Mouse (Mus musculus) MEL (cell line): ENCODE data around the gene Zfp108. TPM values are rescaled to one million over a fixed set of nuclear protein-coding genes. Genes with fewer than 3 reads are reported as not detected.

Experiments
- DNase-seq: peaks from one replicate; pipeline ENCODE4 v3.0.0; 2011; ENCODE audit warnings: low read depth, low spot score
- H3K27ac ChIP-seq: 2 replicates; pipeline ENCODE4 v1.5.1; 2012; ENCODE audit warnings: low read depth, mild to moderate bottlenecking, control low read depth, low read length, moderate library complexity; ENCODE audit not compliant: control insufficient read depth
- H3K27me3 ChIP-seq, 2 experiments: fragments of 150-350 bp in 1 of 2; sonication (generic) in 1 of 2; 2 replicates each; pipeline ENCODE4 v1.6.1; 2012; ENCODE audit warnings: low read length in 2 of 2, mild to moderate bottlenecking in 2 of 2, improper control_type of control experiment in 1 of 2, moderate library complexity in 1 of 2; ENCODE audit not compliant: insufficient read depth in 2 of 2, control insufficient read depth in 1 of 2
- H3K36me3 ChIP-seq, 2 experiments: 2 replicates each; pipeline ENCODE4 v1.6.1; 2012 to 2014; ENCODE audit warnings: low read length in 2 of 2, improper control_type of control experiment in 1 of 2, inconsistent platforms in 1 of 2, mild to moderate bottlenecking in 1 of 2; ENCODE audit not compliant: insufficient read depth in 2 of 2, control insufficient read depth in 1 of 2
- H3K4me1 ChIP-seq, 2 experiments: fragments of 150-350 bp in 1 of 2; sonication (generic) in 1 of 2; 2 replicates each; pipeline ENCODE4 v1.6.1; 2012; ENCODE audit warnings: low read length in 2 of 2, improper control_type of control experiment in 1 of 2, mild to moderate bottlenecking in 1 of 2; ENCODE audit not compliant: insufficient read depth in 2 of 2, control insufficient read depth in 1 of 2
- H3K4me3 ChIP-seq, 2 experiments: fragments of 150-350 bp in 1 of 2; sonication (generic) in 1 of 2; 2 replicates each; pipeline ENCODE4 v1.5.1; 2012; ENCODE audit warnings: low read depth in 2 of 2, low read length in 2 of 2, mild to moderate bottlenecking in 2 of 2, moderate library complexity in 2 of 2, control low read depth in 1 of 2, improper control_type of control experiment in 1 of 2; ENCODE audit not compliant: control insufficient read depth in 1 of 2, insufficient read depth in 1 of 2
- H3K79me2 ChIP-seq: 2 replicates; pipeline ENCODE4 v1.6.1; 2012; ENCODE audit warnings: mild to moderate bottlenecking, low read length, moderate library complexity; ENCODE audit not compliant: control insufficient read depth, poor library complexity, insufficient read depth
- H3K9ac ChIP-seq: 2 replicates; pipeline ENCODE4 v1.6.1; 2012; ENCODE audit warnings: low read depth, mild to moderate bottlenecking, control low read depth, low read length, moderate library complexity; ENCODE audit not compliant: control insufficient read depth, poor library complexity, severe bottlenecking
- H3K9me3 ChIP-seq: fragments of 150-350 bp; sonication (generic); replicated peaks from 2 replicates; pipeline ENCODE4 v1.6.1; 2012; ENCODE audit warnings: mild to moderate bottlenecking, low read length, improper control_type of control experiment, moderate library complexity; ENCODE audit not compliant: insufficient read depth
- CHD1 ChIP-seq: IDR thresholded peaks from 2 replicates; pipeline ENCODE4 v1.6.1; 2012; ENCODE audit warnings: low read depth, mild to moderate bottlenecking, inconsistent platforms, low read length, improper control_type of control experiment
- CHD2 ChIP-seq: IDR thresholded peaks from 2 replicates; pipeline ENCODE4 v1.6.1; 2011; ENCODE audit warnings: low read length, improper control_type of control experiment
- CTCF ChIP-seq, 3 experiments: IDR thresholded peaks in 2 of 3; conservative IDR thresholded peaks in 1 of 3; 2 replicates each; pipeline ENCODE4 v1.5.1; 2011 to 2012; ENCODE audit warnings: low read length in 3 of 3, low read depth in 2 of 3, mild to moderate bottlenecking in 2 of 3, improper control_type of control experiment in 1 of 3, inconsistent platforms in 1 of 3, mixed read lengths in 1 of 3, moderate library complexity in 1 of 3; ENCODE audit not compliant: control insufficient read depth in 1 of 3, insufficient read depth in 1 of 3, poor library complexity in 1 of 3, severe bottlenecking in 1 of 3
- ELF1 ChIP-seq: IDR thresholded peaks from 2 replicates; pipeline ENCODE4 v1.6.1; 2014; ENCODE audit warnings: low read depth, mild to moderate bottlenecking, inconsistent platforms, low read length, improper control_type of control experiment, moderate library complexity
- ETS1 ChIP-seq: IDR thresholded peaks from 2 replicates; pipeline ENCODE4 v1.6.1; 2012; ENCODE audit warnings: low read depth, mild to moderate bottlenecking, inconsistent platforms, low read length, improper control_type of control experiment, moderate library complexity
- GABPA ChIP-seq: IDR thresholded peaks from 2 replicates; pipeline ENCODE4 v1.6.1; 2012; ENCODE audit warnings: low read depth, mild to moderate bottlenecking, inconsistent platforms, low read length, improper control_type of control experiment, moderate library complexity
- GATA1 ChIP-seq: IDR thresholded peaks from 2 replicates; pipeline ENCODE4 v1.6.1; 2011; ENCODE audit warnings: low read depth, low read length, improper control_type of control experiment
- HCFC1 ChIP-seq: IDR thresholded peaks from 2 replicates; pipeline ENCODE4 v1.6.1; 2012; ENCODE audit warnings: low read depth, mild to moderate bottlenecking, inconsistent platforms, low read length, improper control_type of control experiment, moderate library complexity
- JUND ChIP-seq: IDR thresholded peaks from 2 replicates; pipeline ENCODE4 v1.6.1; 2011; ENCODE audit warnings: low read depth, mild to moderate bottlenecking, improper control_type of control experiment, low read length
- KAT2A ChIP-seq: conservative IDR thresholded peaks from 2 replicates; pipeline ENCODE4 v1.6.1; 2012; ENCODE audit warnings: low read depth, low read length, improper control_type of control experiment, inconsistent platforms
- MAX ChIP-seq: IDR thresholded peaks from 2 replicates; pipeline ENCODE4 v1.6.1; 2011; ENCODE audit warnings: low read length, improper control_type of control experiment
- MAZ ChIP-seq: IDR thresholded peaks from 2 replicates; pipeline ENCODE4 v1.6.1; 2012; ENCODE audit warnings: low read depth, mild to moderate bottlenecking, inconsistent platforms, low read length, improper control_type of control experiment
- MXI1 ChIP-seq: IDR thresholded peaks from 2 replicates; pipeline ENCODE4 v1.6.1; 2011; ENCODE audit warnings: mild to moderate bottlenecking, low read depth, low read length, improper control_type of control experiment
- NELFE ChIP-seq: IDR thresholded peaks from 2 replicates; pipeline ENCODE4 v1.6.1; 2011; ENCODE audit warnings: low read depth, low read length, improper control_type of control experiment
- NRF1 ChIP-seq: IDR thresholded peaks from 2 replicates; pipeline ENCODE4 v1.6.1; 2014; ENCODE audit warnings: low read depth, mild to moderate bottlenecking, inconsistent platforms, low read length, improper control_type of control experiment, moderate library complexity; ENCODE audit not compliant: poor library complexity, insufficient read depth, severe bottlenecking
- POLR2A ChIP-seq, 2 experiments: IDR thresholded peaks; 2 replicates each; pipeline ENCODE4 v1.6.1; 2011 to 2012; ENCODE audit warnings: low read length in 2 of 2, mild to moderate bottlenecking in 2 of 2, control low read depth in 1 of 2, improper control_type of control experiment in 1 of 2, low read depth in 1 of 2, moderate library complexity in 1 of 2; ENCODE audit not compliant: control insufficient read depth in 1 of 2, insufficient read depth in 1 of 2, poor library complexity in 1 of 2
- POLR2AphosphoS2 ChIP-seq: IDR thresholded peaks from 2 replicates; pipeline ENCODE4 v1.6.1; 2011; ENCODE audit warnings: low read length, improper control_type of control experiment
- POLR2AphosphoS5 ChIP-seq: IDR thresholded peaks from 2 replicates; pipeline ENCODE4 v1.6.1; 2012; ENCODE audit warnings: low read depth, borderline replicate concordance, mild to moderate bottlenecking, inconsistent platforms, low read length, moderate library complexity, mixed read lengths
- RAD21 ChIP-seq: IDR thresholded peaks from 2 replicates; pipeline ENCODE4 v1.6.1; 2011; ENCODE audit warnings: mild to moderate bottlenecking, low read depth, low read length, improper control_type of control experiment
- SIN3A ChIP-seq: IDR thresholded peaks from 2 replicates; pipeline ENCODE4 v1.6.1; 2012; ENCODE audit warnings: low read length, improper control_type of control experiment, inconsistent platforms
- SMC3 ChIP-seq: IDR thresholded peaks from 2 replicates; pipeline ENCODE4 v1.6.1; 2011; ENCODE audit warnings: low read depth, low read length, improper control_type of control experiment
- USF2 ChIP-seq, 2 experiments: IDR thresholded peaks; 2 replicates each; pipeline ENCODE4 v1.6.1; 2011 to 2012; ENCODE audit warnings: improper control_type of control experiment in 2 of 2, low read length in 2 of 2, borderline replicate concordance in 1 of 2, inconsistent platforms in 1 of 2, low read depth in 1 of 2, mild to moderate bottlenecking in 1 of 2; ENCODE audit not compliant: insufficient read depth in 1 of 2
- ZKSCAN1 ChIP-seq: IDR thresholded peaks from 2 replicates; pipeline ENCODE4 v1.6.1; 2012; ENCODE audit warnings: low read depth, mild to moderate bottlenecking, inconsistent platforms, low read length, improper control_type of control experiment, moderate library complexity
- polyA plus RNA-seq, 2 experiments: library from polyadenylated mRNA; stranded (reverse) in 1 of 2; unstranded in 1 of 2; fragments of >175 nt in 1 of 2; fragments of >200 nt in 1 of 2; gene quantifications; 2 replicates each; pipeline versions ENCODE4 v1.2.1 to v1.2.4; 2012; ENCODE audit warnings: low replicate concordance in 2 of 2, low read depth in 1 of 2; ENCODE audit not compliant: insufficient read length in 2 of 2, insufficient read depth in 1 of 2, missing spikeins in 1 of 2
- total RNA-seq: library from RNA; depleted of rRNA; stranded (reverse); fragments of 300-350 nt; gene quantifications from 2 replicates; pipeline ENCODE4 v1.2.3, GENCODE M21; 2012; rRNA removed

Gene Zfp108
- not detected in 2 replicates for total RNA-seq
- polyA plus RNA-seq: not detected

- Histone ChIP-seq H3K27me3 (no peaks in the 10 kb centered on the region), H3K79me2 (no peaks in the 10 kb centered on the region), H3K27ac (no peak within 1 kb of the TSS), H3K9ac (no peak within 1 kb of the TSS)
- TF ChIP-seq POLR2AphosphoS2 (no peak), HCFC1 (peak; percentile 55), GATA1 (no peak), POLR2AphosphoS5 (no peak), JUND (no peak)
- TF ChIP-seq, all 39 proteins: peak for 1
- no peaks in the 10 kb centered on the region for H3K9me3 ChIP-seq
- H3K36me3 ChIP-seq: no peaks in the 10 kb centered on the region
- no peak within 1 kb of the TSS for H3K4me3 ChIP-seq
- no peaks in the 10 kb centered on the region for H3K4me1 ChIP-seq
- no peak for DNase-seq
Measured at GRCm38 (mm10) chr7:24254633-24255474, at the start of gene Zfp108. Gene Zfp108, plus strand, starts transcription at chr7:24254794.

- H3K4me3 ChIP-seq: no peak overlapping the region
- TF ChIP-seq NELFE (no peak), MXI1 (no peak), ELF1 (no peak), SMC3 (no peak), GABPA (no peak)
- no peak overlapping the region for H3K9ac ChIP-seq
- DNase-seq: no peak
- no peaks in the 10 kb centered on the region for H3K79me2 ChIP-seq
- H3K36me3 ChIP-seq: no peaks in the 10 kb centered on the region
- no peaks in the 10 kb centered on the region for H3K27me3 ChIP-seq
- no peaks in the 10 kb centered on the region for H3K9me3 ChIP-seq
- H3K27ac ChIP-seq: no peak overlapping the region
- H3K4me1 ChIP-seq: no peaks in the 10 kb centered on the region
Measured at GRCm38 (mm10) chr7:24207488-24208261, 46.9 kb upstream of the Zfp108 start.

GRCm38 (mm10) chr7:24208282-24208886 is 46.2 kb upstream of the Zfp108 start:
- Histone ChIP-seq H3K27ac (no peak overlapping the region), H3K4me3 (no peak overlapping the region), H3K9ac (no peak overlapping the region), H3K79me2 (no peaks in the 10 kb centered on the region), H3K27me3 (no peaks in the 10 kb centered on the region), H3K4me1 (no peaks in the 10 kb centered on the region), H3K36me3 (no peaks in the 10 kb centered on the region), H3K9me3 (no peaks in the 10 kb centered on the region)
- DNase-seq: no peak
- TF ChIP-seq MAZ (no peak), CHD1 (no peak), USF2 (IDR thresholded peaks at IDR 0.05; ENCODE audit: borderline replicate concordance in 1 of 2, insufficient read depth in 1 of 2, low read depth in 1 of 2, low read length in 2 of 2) (no peak), KAT2A (no peak), POLR2AphosphoS5 (no peak), MAX (no peak), RAD21 (no peak), NELFE (no peak), NRF1 (no peak), ETS1 (no peak), CTCF (IDR thresholded peaks at IDR 0.05 in 2 of 3, conservative IDR thresholded peaks at IDR 0.05 in 1 of 3; ENCODE audit: control insufficient read depth in 1 of 3, insufficient read depth in 1 of 3, low read depth in 2 of 3, low read length in 3 of 3, poor library complexity in 1 of 3, severe bottlenecking in 1 of 3) (no peak), MXI1 (no peak), POLR2A (IDR thresholded peaks at IDR 0.05; ENCODE audit: control insufficient read depth in 1 of 2, insufficient read depth in 1 of 2, low read depth in 1 of 2, low read length in 2 of 2, poor library complexity in 1 of 2) (no peak), ZKSCAN1 (no peak), SIN3A (no peak), CHD2 (no peak)
